Mouse (Mus musculus) spleen, adult 2 months (tissue): ENCODE data around the gene Kirrel3. TPM values are rescaled to one million over a fixed set of nuclear protein-coding genes. Genes with fewer than 3 reads are reported as not detected.

Experiments used
- DNase-seq, 2 experiments: peaks; one replicate each; pipeline versions ENCODE4 v3.0.0 to v3.0.0-alpha.2; 2012 to 2021; ENCODE audit warnings: low spot score in 2 of 2, low read depth in 1 of 2
- H3K27ac ChIP-seq: fragments of 200-500 bp; 2 replicates; pipeline ENCODE4 v1.5.1; 2012; ENCODE audit warnings: low read length, inconsistent platforms; ENCODE audit not compliant: insufficient read depth
- H3K27me3 ChIP-seq: fragments of 200-500 bp; 2 replicates; pipeline ENCODE4 v1.6.1; 2012; ENCODE audit warnings: mild to moderate bottlenecking, moderate library complexity, low read length, inconsistent platforms; ENCODE audit not compliant: control insufficient read depth, insufficient read depth
- H3K36me3 ChIP-seq: fragments of 200-500 bp; 2 replicates; pipeline ENCODE4 v1.6.1; 2012; ENCODE audit warnings: mild to moderate bottlenecking, low read length, inconsistent platforms; ENCODE audit not compliant: control insufficient read depth, insufficient read depth
- H3K4me1 ChIP-seq: fragments of 200-500 bp; 2 replicates; pipeline ENCODE4 v1.6.1; 2011; ENCODE audit warnings: inconsistent platforms; ENCODE audit not compliant: control insufficient read depth, insufficient read depth, insufficient read length
- H3K4me3 ChIP-seq: fragments of 200-500 bp; 2 replicates; pipeline ENCODE4 v1.5.1; 2011; ENCODE audit warnings: mild to moderate bottlenecking, inconsistent platforms; ENCODE audit not compliant: insufficient read depth, insufficient read length; ENCODE audit errors: extremely low read depth
- CTCF ChIP-seq: fragments of 200-500 bp; IDR thresholded peaks from 2 replicates; pipeline ENCODE4 v1.5.1; 2011; ENCODE audit warnings: mild to moderate bottlenecking, inconsistent platforms; ENCODE audit not compliant: insufficient read depth, insufficient read length, insufficient replicate concordance; ENCODE audit errors: extremely low read depth
- POLR2A ChIP-seq: fragments of 200-500 bp; IDR thresholded peaks from 2 replicates; pipeline ENCODE4 v1.6.1; 2011; ENCODE audit warnings: low read depth, low read length, inconsistent platforms
- WGBS: fragments of 180-500 bp; shearing (Covaris S2); methylation state at CpG from one replicate; pipeline ENCODE4 v1.1.7; 2018; 5-methylcytosine and 5-hydroxymethylcytosine counted together
- polyA plus RNA-seq: library from polyadenylated mRNA; depleted of rRNA; stranded (reverse); fragments of >200 nt; gene quantifications from 2 replicates; pipeline ENCODE4 v1.2.3, GENCODE M21; 2012

The Kirrel3 gene
- polyA plus RNA-seq, 1 experiment: 0.23 TPM

DNA sequence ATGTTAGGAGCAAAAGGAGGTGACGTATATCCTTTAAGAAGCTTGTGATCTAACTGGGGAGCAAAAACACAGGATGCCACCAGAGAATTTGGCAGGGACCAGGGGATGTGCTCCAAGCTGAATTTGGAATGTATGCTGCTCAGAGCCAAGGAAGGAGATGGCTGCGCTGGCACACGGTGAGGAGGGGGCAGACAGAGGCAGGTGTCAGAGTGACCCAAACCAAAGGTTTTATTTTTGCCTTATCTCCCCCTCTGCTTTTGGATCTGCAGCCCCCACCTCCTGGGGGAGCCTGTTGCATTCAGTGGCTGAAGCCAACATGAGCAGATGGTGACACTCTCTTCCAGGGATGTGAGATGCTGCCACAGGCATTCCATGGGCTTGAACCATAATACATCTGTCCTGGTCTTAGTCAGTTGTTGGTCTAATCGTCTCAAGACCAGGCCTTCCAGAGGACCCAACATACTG is 227.8 kb downstream of the Kirrel3 start:
- no peak for DNase-seq
- H3K4me1 ChIP-seq: no peaks in the 10 kb centered on the region
- TF ChIP-seq POLR2A (no peak), CTCF (no peak)
- H3K27ac ChIP-seq: no peak overlapping the region
- 85% methylated on average over 4 of the region's 4 CpGs for WGBS
- no peaks in the 10 kb centered on the region for H3K36me3 ChIP-seq
- no peak overlapping the region for H3K4me3 ChIP-seq
- no peaks in the 10 kb centered on the region for H3K27me3 ChIP-seq

DNA sequence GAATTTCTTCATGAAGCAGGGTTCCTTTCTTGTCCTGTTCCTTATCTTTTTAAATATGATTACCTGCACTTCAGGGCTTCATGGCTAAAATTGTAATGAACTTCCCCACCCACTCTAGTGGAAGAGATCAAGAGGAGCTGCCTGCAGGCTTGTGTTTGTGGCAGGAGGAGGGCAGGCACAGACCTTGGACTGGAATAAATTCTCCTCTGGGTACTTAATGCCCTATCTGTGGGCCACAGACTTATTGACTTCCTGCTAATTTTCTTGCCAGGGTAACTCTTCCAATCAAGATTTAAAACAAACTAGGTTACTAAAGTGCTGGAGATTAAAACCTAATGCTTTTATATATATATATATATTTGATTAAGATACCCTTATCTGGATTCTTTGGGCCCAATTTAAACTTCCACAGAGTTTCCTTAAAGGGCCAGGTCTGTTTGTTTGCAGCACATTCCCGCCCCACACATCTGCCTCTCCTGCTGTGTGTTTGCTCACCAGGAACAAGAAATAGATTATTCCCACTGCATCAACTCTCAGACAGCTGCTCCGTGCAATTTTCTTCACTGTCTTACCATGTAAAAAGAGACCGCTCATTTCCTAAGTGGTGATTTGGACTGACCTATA is 229.4 kb downstream of the Kirrel3 start:
- Histone ChIP-seq H3K4me3 (no peak overlapping the region), H3K36me3 (no peaks in the 10 kb centered on the region), H3K27me3 (no peaks in the 10 kb centered on the region), H3K27ac (no peak overlapping the region), H3K4me1 (no peaks in the 10 kb centered on the region)
- TF ChIP-seq CTCF: no peak
- DNase-seq: no peak
- WGBS: 82% methylated on average over 3 of the region's 3 CpGs

DNA sequence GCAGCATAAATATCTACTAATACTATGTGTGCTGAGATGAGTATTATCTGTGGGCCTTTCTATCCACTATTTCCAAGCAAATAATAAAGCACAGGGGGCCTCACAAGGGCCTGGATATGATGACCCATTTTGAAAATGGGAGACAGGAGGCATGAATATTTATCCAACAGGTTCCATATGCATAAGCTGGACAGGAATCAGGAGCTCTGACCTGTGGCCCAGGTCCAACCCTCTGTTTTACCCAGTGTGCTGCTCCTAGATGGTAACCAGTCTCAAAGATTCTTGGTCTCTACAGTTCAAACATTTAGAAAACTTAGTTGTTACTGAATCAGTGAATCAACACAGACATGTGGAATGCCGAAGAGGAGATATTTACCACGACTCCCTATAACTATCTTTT is 230.8 kb downstream of the Kirrel3 start:
- Histone ChIP-seq H3K27me3 (no peaks in the 10 kb centered on the region), H3K4me1 (no peaks in the 10 kb centered on the region), H3K4me3 (no peak overlapping the region), H3K27ac (no peak overlapping the region), H3K36me3 (no peaks in the 10 kb centered on the region)
- no peak for DNase-seq
- 84% methylated on average over 2 of the region's 2 CpGs for WGBS
- TF ChIP-seq CTCF: no peak
- TF ChIP-seq POLR2A: no peak

GRCm38 (mm10) chr9:34721478-34722197 is 235.9 kb downstream of the Kirrel3 start:
- H3K27ac ChIP-seq: no peak overlapping the region
- no peaks in the 10 kb centered on the region for H3K27me3 ChIP-seq
- DNase-seq: no peak
- H3K36me3 ChIP-seq: no peaks in the 10 kb centered on the region
- TF ChIP-seq POLR2A (no peak), CTCF (no peak)
- H3K4me3 ChIP-seq: no peak overlapping the region
- 50% methylated on average over 6 of the region's 6 CpGs for WGBS
- H3K4me1 ChIP-seq: no peaks in the 10 kb centered on the region

DNA sequence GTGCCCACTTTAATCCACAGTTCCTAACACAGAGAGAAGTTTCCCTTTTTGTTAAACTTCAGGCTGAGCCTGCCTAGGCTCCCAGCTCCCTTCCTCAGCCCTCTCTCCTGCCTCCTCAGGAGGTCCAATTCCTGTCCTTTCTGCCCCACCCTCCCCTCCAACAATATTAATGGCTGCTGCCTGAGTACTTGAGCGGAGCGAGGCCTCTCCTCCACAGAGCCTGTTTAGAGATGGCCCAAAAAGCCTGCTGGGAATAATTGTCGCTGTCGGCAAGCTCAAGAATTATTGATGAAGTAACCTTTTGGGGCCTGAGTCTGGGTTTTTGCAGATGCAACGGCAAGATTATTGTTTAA is 236.5 kb downstream of the Kirrel3 start:
- no peak for TF ChIP-seq CTCF
- TF ChIP-seq POLR2A: no peak
- DNase-seq: no peak
- 67% methylated on average over 5 of the region's 5 CpGs for WGBS
- H3K27ac ChIP-seq: no peak overlapping the region
- H3K27me3 ChIP-seq: no peaks in the 10 kb centered on the region
- H3K36me3 ChIP-seq: no peaks in the 10 kb centered on the region
- no peaks in the 10 kb centered on the region for H3K4me1 ChIP-seq
- no peak overlapping the region for H3K4me3 ChIP-seq

- DNase-seq: no peak
- no peaks in the 10 kb centered on the region for H3K36me3 ChIP-seq
- no peak for TF ChIP-seq POLR2A
- no peak for TF ChIP-seq CTCF
- H3K4me3 ChIP-seq: no peak overlapping the region
- 79% methylated on average over 6 of the region's 6 CpGs for WGBS
- H3K4me1 ChIP-seq: no peaks in the 10 kb centered on the region
- no peak overlapping the region for H3K27ac ChIP-seq
- no peaks in the 10 kb centered on the region for H3K27me3 ChIP-seq
Measured at GRCm38 (mm10) chr9:34732507-34732906, 246.8 kb downstream of the Kirrel3 start.

DNA sequence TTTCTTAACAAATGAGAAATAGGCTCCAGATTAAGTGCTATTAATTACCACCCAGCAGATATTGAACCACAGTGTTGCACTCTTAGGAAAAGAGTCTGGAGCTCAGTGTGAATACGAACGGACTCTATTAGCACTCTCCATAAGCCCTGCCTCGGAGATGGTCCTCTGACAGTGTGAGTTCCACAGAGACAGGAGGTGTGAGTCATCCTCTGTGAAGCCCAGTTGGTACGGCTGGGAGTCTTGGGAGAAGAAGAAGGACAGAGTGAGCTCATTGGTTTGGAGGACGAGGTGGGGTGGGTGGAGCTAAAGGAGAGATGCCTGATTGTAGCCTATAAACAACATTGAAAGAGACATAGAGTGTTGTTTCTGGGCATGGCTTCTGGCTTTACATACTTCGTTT is 247.9 kb downstream of the Kirrel3 start:
- H3K4me3 ChIP-seq: no peak overlapping the region
- no peak for DNase-seq
- H3K4me1 ChIP-seq: no peaks in the 10 kb centered on the region
- 76% methylated on average over 6 of the region's 6 CpGs for WGBS
- H3K27ac ChIP-seq: no peak overlapping the region
- no peak for TF ChIP-seq POLR2A
- TF ChIP-seq CTCF: no peak
- H3K27me3 ChIP-seq: no peaks in the 10 kb centered on the region
- no peaks in the 10 kb centered on the region for H3K36me3 ChIP-seq
